Mouse (Mus musculus): ENCODE data around the gene Rab11b. TPM values are rescaled to one million over a fixed set of nuclear protein-coding genes. Genes with fewer than 3 reads are reported as not detected.
A peak's percentile ranks its signal among the peaks of the same experiment; 100 is the strongest.

The Rab11b gene
- 100 to 1,000 TPM; 261 to 354 (median 270) TPM for polyA plus RNA-seq (2017; shearing (Covaris generic))

- ATAC-seq: peak; percentile 96
Observed at GRCm38 (mm10) chr17:33760255-33761165, at the start of gene Rab11b. Gene Rab11b (minus strand): TSS chr17:33760530.

- no peak for ATAC-seq
Observed at GRCm38 (mm10) chr17:33808192-33808591, 47.9 kb upstream of the Rab11b start.

GRCm38 (mm10) chr17:33807181-33807888 is 47.0 kb upstream of the Rab11b start:
- ATAC-seq: no peak

- no peak for ATAC-seq
Observed at GRCm38 (mm10) chr17:33804745-33805144, 44.4 kb upstream of the Rab11b start.

DNA sequence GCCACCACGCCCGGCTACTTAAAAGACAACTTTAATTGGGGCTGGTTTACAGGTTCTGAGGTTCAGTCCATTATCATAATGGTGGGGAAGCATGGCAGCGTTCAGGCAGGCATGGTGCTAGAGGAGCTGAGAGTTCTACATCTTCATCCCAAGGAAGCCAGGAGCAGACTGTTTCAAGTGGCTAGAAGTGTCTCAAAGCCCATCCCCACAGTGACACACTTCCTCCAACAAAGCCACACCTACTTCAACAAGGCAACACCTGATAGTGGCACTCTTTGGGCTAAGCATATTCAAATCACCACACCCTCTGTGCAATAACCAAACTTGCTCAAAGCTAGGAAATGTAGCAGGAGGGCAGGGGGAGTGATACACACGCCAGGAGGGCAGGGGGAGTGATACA is 43.9 kb upstream of the Rab11b start:
- no peak for ATAC-seq

DNA sequence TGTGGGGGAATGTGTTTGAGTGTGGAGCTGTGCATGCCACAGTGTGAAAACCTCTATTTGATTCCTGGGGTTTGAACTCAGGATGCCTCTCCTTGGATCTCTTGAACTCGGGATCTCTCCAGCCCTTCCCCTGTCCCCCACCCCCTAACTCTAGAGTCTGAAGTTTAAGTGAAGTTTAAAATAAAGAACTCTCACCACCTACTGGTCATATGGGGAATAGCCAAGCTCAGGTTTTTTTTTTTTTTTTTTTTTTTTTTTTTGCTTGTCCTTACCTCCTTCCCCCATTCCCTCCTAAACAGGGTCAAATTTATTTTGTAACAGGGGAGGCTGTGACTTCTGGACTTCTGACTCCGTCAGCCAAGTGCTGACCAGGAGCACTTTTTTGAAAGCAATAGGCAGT is 41.9 kb upstream of the Rab11b start:
- ATAC-seq: no peak

DNA sequence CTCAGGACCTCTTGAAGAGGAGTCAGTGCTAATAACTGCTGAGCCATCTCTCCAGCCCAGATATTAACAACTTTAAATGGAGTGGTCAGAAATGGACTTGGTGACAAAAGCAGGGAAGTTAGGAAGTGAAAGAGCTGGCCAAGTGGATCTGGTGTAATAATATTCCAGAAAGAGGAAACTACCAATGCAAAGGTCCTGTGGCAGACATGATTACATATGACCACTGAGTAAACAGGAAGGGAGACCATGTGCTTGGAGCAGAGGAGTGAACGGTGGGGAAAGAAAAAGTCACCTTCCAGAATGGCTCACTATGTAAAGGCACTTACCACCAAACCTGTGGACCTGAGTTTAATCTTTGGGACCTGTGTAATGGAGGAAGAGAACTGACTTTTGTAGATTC is 38.9 kb upstream of the Rab11b start:
- ATAC-seq: no peak

- no peak for ATAC-seq
Observed at GRCm38 (mm10) chr17:33798306-33798705, 38.0 kb upstream of the Rab11b start.

DNA sequence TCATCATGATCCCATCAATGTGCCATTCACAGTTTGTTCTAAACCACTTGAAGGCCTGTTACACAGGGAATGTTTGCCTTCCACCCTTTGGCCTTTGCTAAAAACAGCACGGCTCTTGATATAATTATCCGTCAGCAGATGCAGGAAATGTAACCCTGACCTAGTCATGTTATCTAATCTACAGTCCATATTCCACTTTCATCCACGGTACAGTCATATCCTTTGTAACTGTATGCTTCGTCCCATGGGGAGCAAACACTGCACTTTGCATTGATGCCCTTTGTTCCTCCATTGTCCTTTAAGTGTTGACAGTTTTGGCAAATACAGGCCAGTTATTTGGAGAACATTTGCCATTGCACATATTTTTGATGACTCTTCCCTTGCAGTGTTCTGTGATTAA is 28.4 kb upstream of the Rab11b start:
- no peak for ATAC-seq

DNA sequence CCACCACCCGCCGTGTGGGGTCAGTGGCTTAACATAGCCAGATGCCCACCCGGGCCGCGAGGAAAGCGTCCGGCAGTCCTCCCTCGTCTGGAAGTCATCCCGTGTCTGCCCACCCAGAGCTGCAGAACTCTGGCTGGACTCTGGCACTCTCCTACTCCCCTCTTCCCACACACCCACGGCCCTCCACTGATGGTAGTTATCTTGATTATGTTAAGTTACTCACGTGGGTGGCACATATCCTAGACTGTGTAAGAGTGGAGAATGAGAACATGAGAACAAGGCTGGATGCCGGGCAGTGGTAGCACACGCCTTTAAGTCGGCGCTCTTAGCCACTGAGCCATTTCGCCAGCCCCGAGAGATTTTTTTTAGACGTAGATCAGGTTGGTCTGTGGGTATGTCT is 26.0 kb upstream of the Rab11b start:
- ATAC-seq: no peak

GRCm38 (mm10) chr17:33784939-33785338 is 24.6 kb upstream of the Rab11b start:
- no peak for ATAC-seq

DNA sequence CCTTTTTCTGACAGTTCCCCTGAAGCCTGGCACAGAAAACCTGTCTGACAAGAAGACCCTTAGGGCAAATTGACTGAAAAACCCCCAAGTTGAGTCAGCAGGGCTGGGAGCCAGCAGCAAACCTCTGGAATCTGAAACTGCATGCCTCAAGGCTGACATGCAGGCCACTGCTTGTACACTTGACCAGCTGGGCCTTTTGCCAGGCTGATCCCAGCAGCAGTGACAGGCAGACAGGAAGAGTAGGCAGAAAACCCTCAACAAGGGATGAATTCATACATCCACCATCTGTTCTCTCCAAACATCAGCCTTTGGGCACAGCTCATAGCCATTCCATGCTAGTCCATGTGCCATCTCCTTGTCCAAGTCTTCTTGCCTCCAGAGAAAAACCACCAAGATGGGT is 23.1 kb upstream of the Rab11b start:
- ATAC-seq: no peak

- no peak for ATAC-seq
Observed at GRCm38 (mm10) chr17:33782067-33782466, 21.7 kb upstream of the Rab11b start.

GRCm38 (mm10) chr17:33781124-33781977 is 21.0 kb upstream of the Rab11b start, which contains the start of gene Angptl4:
Gene Angptl4 (minus strand): TSS chr17:33781830.
- peak; percentile 64 for ATAC-seq

- peak; percentile 75 for ATAC-seq
Observed at GRCm38 (mm10) chr17:33780431-33780830, 20.1 kb upstream of the Rab11b start.

GRCm38 (mm10) chr17:33779967-33780295 is 19.6 kb upstream of the Rab11b start:
- no peak for ATAC-seq

GRCm38 (mm10) chr17:33779271-33779966 is 19.1 kb upstream of the Rab11b start:
- ATAC-seq: no peak

DNA sequence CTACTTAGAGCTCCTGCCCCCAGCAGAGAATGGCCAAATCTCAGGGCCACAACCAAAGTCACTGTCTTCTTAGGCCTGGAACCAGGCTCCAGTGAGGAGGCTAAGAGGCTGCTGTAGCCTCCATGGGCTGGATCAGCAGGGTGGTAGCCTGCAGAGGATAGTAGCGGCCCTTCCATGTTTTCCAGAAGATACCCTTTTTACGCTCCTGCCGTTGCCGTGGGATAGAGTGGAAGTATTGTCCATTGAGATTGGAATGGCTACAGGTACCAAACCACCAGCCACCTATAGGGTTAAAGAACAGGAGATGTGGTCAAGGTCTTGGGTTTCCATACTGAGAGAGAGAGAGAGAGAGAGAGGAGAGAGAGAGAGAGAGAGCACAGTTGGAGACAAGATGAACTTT is 15.0 kb upstream of the Rab11b start:
- ATAC-seq: no peak

GRCm38 (mm10) chr17:33774573-33775155 is 14.3 kb upstream of the Rab11b start:
- no peak for ATAC-seq

GRCm38 (mm10) chr17:33773871-33774572 is 13.7 kb upstream of the Rab11b start:
- no peak for ATAC-seq

- ATAC-seq: no peak
Observed at GRCm38 (mm10) chr17:33773426-33773825, 13.1 kb upstream of the Rab11b start.

Data from inflammation-experienced regulatory T-cells, adult 6 months (primary cell).